Mouse (Mus musculus) sigmoid colon, adult 10 weeks (tissue): Measurements from ENCODE around the gene Srarp. TPM values are rescaled to one million over a fixed set of nuclear protein-coding genes. Genes with fewer than 3 reads are reported as not detected.

Source experiments
- polyA plus RNA-seq: library from polyadenylated mRNA; stranded (reverse); fragments of 350-450 nt; fragmentation: Illumina TruSeq; extraction: RNeasy Lipid Tissue Mini Kit (QIAGEN cat#74804); gene quantifications from one replicate; pipeline ENCODE4 v1.2.3, GENCODE M21; 2014; ENCODE audit warnings: low read depth, low replicate concordance

The Srarp gene
- not detected for polyA plus RNA-seq

DNA sequence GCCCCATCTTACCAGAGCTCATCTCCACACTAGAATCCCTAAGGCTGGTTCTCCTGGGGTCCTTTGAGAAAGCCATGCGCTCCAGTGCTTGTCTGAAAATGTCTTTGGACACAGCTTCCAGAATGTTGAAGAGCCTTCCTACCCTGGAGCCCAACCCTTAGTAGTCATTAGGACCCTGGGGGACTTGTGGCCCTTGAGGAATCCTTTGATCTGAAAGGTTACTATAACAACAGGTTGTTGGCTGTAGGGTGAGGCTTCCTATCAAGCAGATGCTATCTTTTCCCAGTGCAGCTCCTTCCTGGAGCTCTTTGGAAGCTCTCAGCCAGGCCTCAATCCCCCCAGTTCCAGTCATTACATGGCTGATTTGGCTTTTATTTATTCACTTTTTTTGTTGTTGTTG lies at the start of gene Srarp:
Srarp (minus strand) TSS at position 132 of the 400 bp plus-strand sequence.

DNA sequence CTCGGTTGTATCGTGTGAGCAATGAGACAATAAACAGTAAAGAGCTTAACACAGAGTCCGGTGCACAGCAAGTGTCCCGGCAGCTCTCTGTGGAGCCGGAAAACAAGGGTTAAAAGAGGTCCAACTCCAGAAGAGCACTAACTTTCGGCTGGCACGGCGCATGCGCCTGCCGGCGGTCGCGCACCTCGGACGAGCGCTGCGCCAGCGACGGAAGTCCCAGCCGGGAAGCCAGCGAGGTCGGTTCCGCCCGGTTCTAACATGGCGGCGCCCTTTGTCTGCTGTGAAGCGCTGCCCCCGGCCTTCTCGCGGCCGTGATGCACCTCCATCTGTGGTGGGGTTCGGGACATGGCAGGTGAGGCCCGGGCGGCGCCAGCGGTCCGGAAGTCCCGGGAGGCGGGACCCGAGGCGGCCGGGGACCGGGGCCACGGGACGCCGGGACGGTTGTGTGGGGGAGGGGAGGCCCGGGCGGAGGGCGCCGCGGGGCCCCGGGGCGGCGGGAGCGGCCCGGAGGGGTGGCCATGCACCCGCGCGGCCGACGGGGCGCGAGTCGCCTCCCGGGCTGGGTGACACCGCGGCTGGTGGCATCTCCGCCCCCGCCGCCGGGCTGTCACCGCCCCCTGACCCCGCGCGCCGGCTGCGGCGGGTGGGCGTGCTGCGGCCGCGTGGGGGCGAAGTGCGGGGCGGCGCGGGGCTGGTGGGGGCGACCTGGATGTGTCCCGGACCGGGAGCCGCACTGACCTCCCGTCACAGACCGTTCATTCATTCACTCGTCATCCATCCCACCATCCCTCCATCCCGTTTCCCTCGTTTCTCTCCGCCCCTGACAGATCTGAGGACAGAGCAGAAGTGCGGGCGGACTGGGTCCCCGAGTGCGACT lies 8.8 kb upstream of the Srarp start, which contains the start of gene Zbtb17:
Zbtb17 (plus strand) TSS at position 204 of the 877 bp plus-strand sequence.

DNA sequence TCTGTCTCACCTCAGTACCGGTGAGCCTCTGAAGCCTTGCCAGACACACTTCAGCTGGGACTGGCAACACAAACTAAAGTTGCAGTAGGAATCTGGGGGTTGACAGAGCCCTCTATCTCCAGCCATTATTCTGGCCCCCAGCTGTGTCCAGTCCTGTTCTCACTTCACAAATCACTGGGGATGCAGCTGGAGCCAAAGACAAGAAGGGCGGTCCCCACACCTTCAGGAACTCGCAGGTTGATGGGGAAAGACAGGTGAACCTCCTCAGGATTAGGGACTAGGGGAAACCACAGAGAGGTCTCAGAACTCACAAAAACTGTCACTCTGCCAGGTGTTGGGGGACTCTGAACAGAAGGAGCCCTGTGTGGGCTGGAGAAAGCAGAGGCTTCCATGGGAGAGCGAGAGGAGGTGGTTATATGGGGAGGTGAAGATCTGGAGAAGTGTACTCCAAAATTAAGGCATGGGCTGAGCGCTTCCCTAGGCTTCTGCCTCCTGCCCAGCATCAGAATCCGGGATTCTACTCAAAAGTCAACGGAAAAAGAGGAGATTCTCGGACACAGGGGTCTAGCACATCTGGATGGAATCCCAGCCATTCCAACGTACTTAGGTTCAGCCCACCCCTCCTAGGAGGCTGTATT lies 15.6 kb downstream of the Srarp start, which contains the start of gene Hspb7:
Hspb7 (plus strand) TSS at position 588 of the 638 bp plus-strand sequence.

DNA sequence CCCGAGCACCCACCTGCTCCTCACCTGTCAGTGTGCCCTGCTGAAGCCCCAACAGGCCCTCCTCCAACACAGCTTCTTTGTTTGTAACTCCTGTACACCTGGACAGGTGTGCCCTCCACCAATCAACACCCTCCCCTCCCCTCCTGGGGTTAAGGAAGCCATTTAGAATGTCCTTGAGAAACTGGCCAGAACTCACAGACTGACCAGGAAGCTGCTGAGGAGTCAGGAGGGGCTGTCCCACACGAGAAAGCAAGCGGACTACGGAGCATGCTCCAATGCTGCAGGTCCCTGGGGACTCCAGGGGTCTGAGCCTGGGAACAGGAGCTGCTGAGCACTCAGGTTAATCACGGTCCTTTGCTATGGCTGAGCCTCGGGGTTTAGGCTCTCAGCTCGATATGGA lies 20.0 kb downstream of the Srarp start, which contains the start of gene Clcnkb:
Clcnkb (minus strand) TSS at position 91 of the 400 bp plus-strand sequence.

DNA sequence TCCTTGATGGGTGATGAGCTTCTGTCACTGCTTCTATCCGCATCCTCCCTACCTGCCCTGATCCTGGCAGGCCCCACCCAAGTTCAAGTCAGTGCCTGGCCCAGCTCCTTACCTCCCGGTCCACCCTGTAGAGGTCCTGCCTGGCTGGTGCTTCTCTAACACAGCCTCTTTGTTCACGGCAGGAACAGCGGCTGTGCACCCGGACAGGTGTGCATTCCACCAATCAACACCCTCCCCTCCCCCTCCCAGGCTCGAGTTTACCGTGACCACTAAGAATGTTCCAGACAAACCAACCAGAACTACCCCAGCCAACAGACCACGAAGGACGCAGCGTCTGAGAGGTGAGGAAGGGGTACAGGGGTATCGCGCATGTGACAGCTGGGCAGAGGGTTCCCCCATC lies 37.4 kb downstream of the Srarp start, which contains the start of gene Clcnka:
Clcnka (minus strand) TSS at position 180 of the 400 bp plus-strand sequence.

Other genes starting within 250 kb of the Srarp start
- not detected for gene Rsg1, start 222.1 kb downstream of the Srarp start, polyA plus RNA-seq
- 0.98 TPM for gene Arhgef19, start 196.6 kb downstream of the Srarp start, polyA plus RNA-seq
- gene Epha2, start 134.9 kb downstream of the Srarp start, polyA plus RNA-seq: 0.16 TPM
- not detected for gene Fam131c, start 67.9 kb downstream of the Srarp start, polyA plus RNA-seq
- not detected for gene Clcnka, start 37.4 kb downstream of the Srarp start, polyA plus RNA-seq
- gene Clcnkb, start 20.1 kb downstream of the Srarp start, polyA plus RNA-seq: not detected
- gene Hspb7, start 15.3 kb downstream of the Srarp start, polyA plus RNA-seq: 0.28 TPM
- 0.41 TPM for gene Zbtb17, start 8.5 kb upstream of the Srarp start, polyA plus RNA-seq
- 10.9 TPM for gene Spen, start 102.5 kb upstream of the Srarp start, polyA plus RNA-seq
- gene Fblim1, start 170.0 kb upstream of the Srarp start, polyA plus RNA-seq: 55.8 TPM
- gene Tmem82, start 182.5 kb upstream of the Srarp start, polyA plus RNA-seq: 2.5 TPM
- gene Slc25a34, start 187.7 kb upstream of the Srarp start, polyA plus RNA-seq: 0.79 TPM
- gene Plekhm2, start 228.8 kb upstream of the Srarp start, polyA plus RNA-seq: 1.3 TPM
- gene Rsc1a1, start 249.5 kb upstream of the Srarp start, polyA plus RNA-seq: not detected